Mouse (Mus musculus) layer of hippocampus, postnatal 25 days (tissue): Measurements from ENCODE around the gene Draxin. TPM values are rescaled to one million over a fixed set of nuclear protein-coding genes. Genes with fewer than 3 reads are reported as not detected.
"Not testable (repeated sequence)": the region's sequence is repeated elsewhere in the genome, so short reads cannot be mapped to it uniquely, and the experiment has no call there.

ENCODE experiments used
- DNase-seq, 2 experiments: peaks; one replicate each; pipeline ENCODE4 v3.0.0; 2022; ENCODE audit warnings: mixed read lengths in 2 of 2, low spot score in 1 of 2; ENCODE audit errors: extremely low spot score in 1 of 2
- microRNA-seq, 2 experiments: library from miRNA; unstranded; fragments of <30 nt; microRNA quantifications; one replicate each; pipeline ENCODE4 v1.2.0; 2021
- total RNA-seq, 2 experiments: library from RNA; stranded (reverse); gene quantifications; 2 replicates each; pipeline ENCODE4 v1.2.3; 2021

The Draxin gene
- total RNA-seq, 2 experiments from 2014 or later = 2.3 TPM

DNA sequence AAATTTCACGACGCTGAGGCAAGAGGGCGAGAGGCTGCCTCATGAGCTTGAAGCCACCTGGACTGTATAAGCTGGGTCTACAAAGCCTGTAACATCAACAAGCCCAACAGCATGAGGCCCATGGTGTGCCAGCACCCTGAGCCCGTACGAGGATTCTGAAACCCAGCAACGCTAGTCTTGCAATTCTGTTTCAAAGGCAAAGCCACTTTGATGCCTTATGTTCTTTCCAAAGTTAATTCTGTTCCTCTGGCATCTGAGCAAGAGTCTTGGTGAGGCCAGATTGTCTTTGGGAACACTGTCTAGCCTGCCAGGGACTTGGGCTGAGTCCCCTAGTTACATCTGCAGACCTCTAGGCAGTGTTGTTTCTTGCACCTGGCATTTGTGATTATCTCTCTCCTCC lies 71.5 kb downstream of the Draxin start:
- no peak for DNase-seq

DNA sequence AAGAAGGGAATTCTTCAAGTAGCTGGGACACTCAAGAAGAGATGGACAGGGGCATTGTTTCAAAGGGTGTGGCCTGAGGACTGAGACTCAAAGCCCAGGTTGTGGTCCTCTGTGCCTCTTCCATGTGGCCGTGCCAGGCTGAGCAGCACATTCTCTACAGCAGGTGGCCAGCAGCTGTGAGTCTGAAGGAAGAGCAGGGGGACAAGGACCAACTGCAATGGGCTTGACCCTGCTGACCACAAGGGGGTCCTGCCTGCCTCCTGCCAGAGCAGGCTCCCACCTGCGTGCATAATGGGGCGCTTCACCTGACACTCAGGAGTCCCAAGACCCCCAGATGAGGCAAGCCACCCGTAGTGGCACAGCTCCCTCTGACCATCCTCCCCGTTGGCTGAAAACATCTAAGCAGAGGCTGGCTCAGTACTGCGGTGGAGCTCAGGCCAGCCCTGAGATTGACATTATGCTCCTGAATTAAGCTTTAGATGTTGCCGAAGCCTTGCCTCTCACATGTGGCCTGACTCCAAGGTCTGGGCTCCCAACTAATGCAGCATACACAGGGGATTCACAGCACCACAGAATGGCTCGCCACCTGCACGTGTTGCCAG lies 72.2 kb downstream of the Draxin start:
- DNase-seq = no peak

DNA sequence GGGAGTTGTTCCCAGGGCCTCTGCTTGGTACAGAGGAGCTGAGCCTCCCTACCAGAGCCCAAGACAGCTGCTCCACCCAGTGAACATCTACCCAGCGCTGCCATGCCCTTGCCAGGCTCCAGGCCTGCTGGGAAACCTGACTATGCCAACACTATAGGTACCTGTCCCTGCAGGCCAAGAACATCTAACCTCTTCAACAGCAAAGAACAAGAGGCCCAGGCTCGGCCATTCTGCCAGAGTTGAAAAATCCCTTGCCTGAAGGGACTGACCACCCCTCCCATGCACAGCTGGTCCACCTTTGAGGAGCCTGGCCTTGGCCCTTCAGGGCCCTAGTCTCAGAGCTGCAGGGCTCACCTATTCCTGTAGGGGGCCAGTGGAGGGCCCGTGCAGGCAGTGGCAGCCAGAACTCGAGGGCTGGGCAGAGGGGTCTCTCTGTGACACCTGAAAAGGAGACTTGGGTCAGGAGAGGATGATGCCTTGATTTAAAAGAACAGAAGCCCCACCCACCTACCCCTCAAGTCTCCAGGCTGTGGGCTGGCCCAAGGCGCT lies 72.8 kb downstream of the Draxin start:
- DNase-seq = no peak

DNA sequence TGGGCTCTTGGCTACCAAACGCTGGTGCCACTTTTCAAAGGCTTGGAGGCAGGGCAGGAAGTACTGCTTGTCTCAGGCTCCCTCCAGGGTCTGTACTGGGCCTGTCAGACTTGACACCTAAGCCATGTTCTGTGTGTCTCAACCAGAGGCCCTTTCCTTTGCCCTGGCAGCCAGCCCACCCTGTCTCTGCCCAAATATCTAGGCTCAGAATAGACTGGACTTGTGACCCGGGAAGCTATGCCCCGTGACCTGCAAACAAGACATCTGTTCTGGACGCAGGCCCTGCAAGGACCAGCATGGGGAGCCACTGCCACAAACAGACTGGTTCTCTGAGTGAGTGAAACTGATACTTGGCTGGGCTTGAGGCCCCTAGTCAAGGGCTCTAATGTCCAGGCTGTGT lies 73.7 kb downstream of the Draxin start:
- DNase-seq = no peak

DNA sequence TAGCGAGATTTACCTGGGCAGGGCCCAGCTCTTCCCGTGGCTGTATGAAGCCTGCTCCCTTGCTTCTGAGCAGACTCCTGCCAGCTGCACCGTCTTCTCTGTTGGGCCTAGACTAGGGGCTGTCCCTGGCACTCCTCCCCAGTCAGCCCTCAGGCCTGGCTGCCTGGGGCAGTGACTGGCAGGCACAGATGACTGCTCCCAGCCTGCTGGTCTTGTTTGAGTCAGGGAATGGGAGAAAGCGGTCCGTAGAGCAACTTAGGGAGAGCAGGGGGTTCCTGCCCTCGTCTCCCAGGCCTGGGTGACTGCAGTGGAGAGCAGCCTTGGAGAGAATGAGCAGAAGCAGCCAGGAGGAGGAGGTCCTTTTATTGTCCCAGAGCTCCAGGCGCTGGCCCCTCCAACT lies 74.3 kb downstream of the Draxin start:
- no peak for DNase-seq

DNA sequence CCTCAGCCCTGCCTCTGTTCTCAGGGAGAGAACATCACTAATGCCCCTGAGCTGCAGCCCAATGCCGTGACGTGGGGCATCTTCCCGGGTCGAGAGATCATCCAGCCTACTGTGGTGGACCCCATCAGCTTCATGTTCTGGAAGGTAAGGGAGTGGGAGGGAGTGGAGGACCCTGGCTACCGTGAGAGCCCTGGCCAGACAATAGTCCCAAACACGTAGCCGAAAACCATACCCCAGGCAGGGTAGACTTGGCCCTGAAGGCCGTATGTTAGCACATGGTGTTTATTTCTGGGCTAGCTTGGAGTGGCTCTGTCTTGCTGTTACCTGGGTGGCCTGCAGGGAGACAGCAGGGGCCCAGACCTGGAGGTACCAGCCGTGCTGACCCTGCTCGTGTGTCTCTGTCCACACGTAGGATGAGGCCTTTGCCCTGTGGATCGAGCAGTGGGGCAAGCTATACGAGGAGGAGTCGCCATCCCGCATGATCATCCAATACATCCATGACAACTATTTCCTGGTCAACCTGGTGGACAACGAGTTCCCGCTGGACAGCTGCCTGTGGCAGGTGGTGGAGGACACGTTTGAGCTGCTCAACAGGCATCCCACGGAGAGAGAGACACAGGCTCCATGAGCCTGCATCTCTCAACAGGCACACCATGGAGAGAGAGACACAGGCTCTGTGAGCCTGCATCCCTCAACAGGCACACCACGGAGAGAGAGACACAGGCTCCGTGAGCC lies 75.4 kb downstream of the Draxin start:
- DNase-seq = no peak

DNA sequence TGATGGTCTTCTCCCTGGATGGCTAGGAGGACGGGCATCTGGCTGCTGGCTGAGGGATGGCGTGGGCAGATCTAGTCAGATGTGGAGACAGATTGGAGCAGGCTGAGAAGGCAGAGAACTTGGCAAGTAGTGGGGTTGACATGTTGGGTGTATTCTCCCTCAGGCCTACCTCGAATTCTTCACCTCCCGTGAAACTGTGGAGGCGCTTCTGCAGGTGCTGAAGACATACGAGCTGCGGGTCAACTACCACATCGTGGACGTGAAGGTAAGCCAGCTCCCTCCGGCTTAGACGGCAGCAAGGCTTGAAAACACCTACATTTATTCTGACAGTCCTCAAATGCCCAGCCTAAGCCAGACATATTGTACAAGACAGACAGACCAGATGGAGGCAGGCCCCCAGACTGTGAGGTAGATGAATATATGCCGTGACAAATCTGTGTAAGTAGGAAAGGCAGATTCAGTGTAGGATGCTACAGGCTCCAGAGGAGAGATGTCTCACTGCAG lies 77.0 kb downstream of the Draxin start:
- peak; percentile 40 to 53 for DNase-seq

DNA sequence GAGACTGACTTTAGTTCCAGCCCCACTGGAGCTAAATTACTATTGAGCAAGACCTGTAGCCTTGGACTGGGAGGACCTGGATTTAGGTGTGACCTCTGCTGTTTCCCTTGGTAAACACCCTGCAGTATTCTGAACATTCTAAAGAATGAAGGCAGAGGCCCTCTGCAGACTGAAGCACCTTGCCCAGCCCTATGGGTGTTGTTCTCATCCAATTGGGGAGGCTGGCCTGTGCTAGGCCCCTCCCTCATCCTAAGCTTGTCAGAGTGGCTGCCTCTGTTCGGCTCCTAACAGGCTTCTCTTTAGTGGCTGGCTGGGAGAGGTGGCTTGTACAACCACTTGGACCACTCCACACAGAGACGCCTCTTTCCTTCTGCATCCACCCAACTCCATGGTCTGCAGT lies 77.5 kb downstream of the Draxin start:
- DNase-seq = no peak

DNA sequence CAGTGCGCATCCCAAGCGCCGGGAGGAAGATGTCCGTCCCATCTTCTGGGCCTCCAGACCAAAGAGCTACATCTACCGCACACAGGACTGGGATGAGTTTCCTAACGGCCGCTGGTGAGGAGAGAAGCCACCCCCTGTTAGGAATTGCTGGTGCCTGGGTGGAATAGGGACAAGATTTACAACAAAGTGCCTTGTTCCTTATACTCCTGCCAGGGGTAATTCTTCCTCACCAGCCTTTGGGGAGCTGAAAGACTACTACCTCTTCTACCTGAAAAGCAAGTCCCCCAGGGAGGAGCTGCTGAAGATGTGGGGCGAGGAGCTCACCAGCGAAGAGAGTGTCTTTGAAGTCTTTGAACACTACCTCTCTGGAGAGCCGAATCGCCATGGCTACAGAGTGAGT lies 78.6 kb downstream of the Draxin start:
- no peak for DNase-seq

DNA sequence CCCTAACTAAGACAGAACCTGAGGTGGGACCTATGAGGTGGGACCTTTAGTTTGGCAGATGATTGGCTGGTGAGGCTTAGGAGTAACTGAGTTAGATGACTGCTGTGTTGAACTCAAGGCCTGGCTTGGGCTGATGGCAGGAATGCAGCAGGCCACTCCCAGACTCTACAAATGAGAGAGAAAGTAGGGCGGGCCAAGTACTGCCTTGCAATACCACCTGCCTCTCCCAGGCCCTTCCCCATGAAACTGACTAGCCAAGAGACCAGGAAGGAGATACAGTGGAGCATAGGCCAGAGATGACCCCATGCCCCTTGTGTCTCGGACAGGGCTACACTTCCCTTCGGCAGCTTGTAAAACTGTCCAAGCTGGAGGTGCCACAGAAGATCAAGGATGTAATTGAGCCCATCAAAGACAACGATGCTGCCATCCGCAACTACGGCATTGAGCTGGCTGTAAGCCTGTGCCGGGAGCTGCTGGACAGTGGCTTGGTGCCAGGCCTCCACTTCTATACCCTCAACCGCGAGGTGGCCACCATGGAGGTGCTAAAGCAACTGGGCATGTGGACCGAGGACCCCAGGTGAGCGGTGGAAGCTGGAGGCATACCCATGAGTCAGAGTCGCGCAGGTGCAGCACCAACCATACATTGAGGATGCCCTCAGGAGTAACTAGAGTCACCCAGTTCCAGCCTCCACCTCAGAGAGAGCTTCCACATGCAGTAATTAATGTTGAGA lies 79.3 kb downstream of the Draxin start:
- DNase-seq = no peak

DNA sequence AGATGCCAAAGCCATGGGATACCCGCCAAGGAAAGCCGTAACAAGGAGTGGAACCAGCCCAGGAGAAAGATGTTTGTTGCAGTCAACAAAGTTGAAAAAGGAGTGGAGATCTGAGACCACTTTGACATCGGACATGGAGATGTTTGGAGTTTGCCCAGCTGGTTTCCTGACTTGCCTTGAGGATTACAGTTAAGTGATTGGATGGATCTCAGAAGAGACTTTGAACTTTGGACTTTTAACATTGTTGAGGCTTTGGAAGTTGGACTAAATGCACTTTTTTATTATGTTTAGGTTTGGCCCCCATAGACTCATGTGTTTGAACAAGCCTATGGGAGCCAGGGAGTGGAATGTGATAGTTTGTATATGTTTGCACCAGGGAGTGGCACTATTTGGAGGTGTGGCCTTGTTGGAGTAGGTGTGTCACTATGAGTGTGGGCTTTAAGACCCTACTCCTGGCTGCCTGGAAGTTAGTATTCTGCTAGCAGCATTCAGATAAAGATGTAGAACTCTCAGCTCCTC lies 80.0 kb downstream of the Draxin start:
- DNase-seq = not testable (repeated sequence)

Small RNAs within 50 kb of the gene (microRNA-seq; reads per million reads assigned to microRNA genes)
- gene Mir7022 = 0 reads per million in 2 experiments

Other genes with a start within 250 kb of the Draxin start
- gene Mfn2, start 226.0 kb downstream of the Draxin start, total RNA-seq = 100 to 1,000 TPM; 191 to 194 TPM
- gene Plod1, start 193.9 kb downstream of the Draxin start, total RNA-seq = 10 to 100 TPM; 21.7 to 25.2 TPM
- gene 2510039O18Rik, start 189.8 kb downstream of the Draxin start, total RNA-seq = 10 to 100 TPM; 28.4 to 29.1 TPM
- gene Nppb, start 144.9 kb downstream of the Draxin start, total RNA-seq = not detected
- not detected for gene Nppa, start 130.0 kb downstream of the Draxin start, total RNA-seq
- gene Clcn6, start 91.9 kb downstream of the Draxin start, total RNA-seq = 10 to 100 TPM; 70.9 to 73.9 TPM
- 10 to 100 TPM; 28.7 to 31.9 TPM for gene Mthfr, start 91.6 kb downstream of the Draxin start, total RNA-seq
- 1 to 10 TPM; 6.2 to 6.9 TPM for gene Agtrap, start 42.7 kb downstream of the Draxin start, total RNA-seq
- 10 to 100 TPM; 15.0 to 16.5 TPM for gene Mad2l2, start 314 bp downstream of the Draxin start, total RNA-seq
- 10 to 100 TPM; 27.9 to 28.7 TPM for gene Fbxo6, start 21.4 kb upstream of the Draxin start, total RNA-seq
- 100 to 1,000 TPM; 127 TPM for gene Fbxo44, start 29.8 kb upstream of the Draxin start, total RNA-seq
- gene Fbxo2, start 29.9 kb upstream of the Draxin start, total RNA-seq = 100 to 1,000 TPM in 1 of 2 experiments, 10 to 100 TPM in 1; 97.4 to 116 TPM
- gene Disp3, start 157.3 kb upstream of the Draxin start, total RNA-seq = 10 to 100 TPM; 32.4 to 33.6 TPM